In genomic region chr6:29917947-29918346, GRCm38 (mm10) we compare ENCODE assay signal across 9 mouse cellular contexts. TPM values are rescaled to one million over a fixed set of nuclear protein-coding genes. Genes with fewer than 3 reads are reported as not detected.
DNase-seq lines count a peak whose midpoint lies in the region; ATAC-seq lines count a peak whose summit lies in the region.
"Had no signal": no experiment of that assay in that cellular context is flagged by ENCODE, and none has a peak within 500 bp of the region (broad histone marks: within the 10 kb centered on the region; RNA-seq: fewer than 3 reads in every experiment).

No protein-coding gene starts in this region.

- peak overlapping the region; percentile 87 for H3K9ac ChIP-seq in heart, embryonic 14.5 days (ENCODE audit: low read length)
- no peak overlapping the region for H3K9ac ChIP-seq in forebrain, embryonic 15.5 days (replicated peaks)
- H3K9ac ChIP-seq in neural tube, embryonic 11.5 days (ENCODE audit: low read length), result no peak overlapping the region

- peaks cover 21% of the 10 kb centered on the region for H3K36me3 ChIP-seq in heart, embryonic 14.5 days (ENCODE audit: control insufficient read depth, insufficient read depth, low read length)
- no peaks in the 10 kb centered on the region for H3K36me3 ChIP-seq in forebrain, embryonic 15.5 days
- no peaks in the 10 kb centered on the region for H3K36me3 ChIP-seq in limb, embryonic 10.5 days
- H3K36me3 ChIP-seq in neural tube, embryonic 11.5 days (ENCODE audit: control insufficient read depth, insufficient read depth, low read length), result no peaks in the 10 kb centered on the region

- H3K9me3 ChIP-seq in heart, embryonic 14.5 days (ENCODE audit: control insufficient read depth, low read length), result no peaks in the 10 kb centered on the region
- H3K9me3 ChIP-seq in forebrain, embryonic 15.5 days, result no peaks in the 10 kb centered on the region
- H3K9me3 ChIP-seq in limb, embryonic 10.5 days (replicated peaks), result no peaks in the 10 kb centered on the region
- no peaks in the 10 kb centered on the region for H3K9me3 ChIP-seq in neural tube, embryonic 11.5 days (ENCODE audit: control insufficient read depth, low read length)

- peak overlapping the region; percentile 75 to 98; a peak in 3 of 4 replicates for H3K4me3 ChIP-seq in heart, embryonic 14.5 days (ENCODE audit: control insufficient read depth in 1 of 2, insufficient read depth in 1 of 2, low read depth in 1 of 2, low read length in 2 of 2)
- no peak overlapping the region for H3K4me3 ChIP-seq in forebrain, embryonic 15.5 days
- peak overlapping the region; percentile 64; the same call in 1 of the 2 replicates for H3K4me3 ChIP-seq in limb, embryonic 10.5 days
- no peak overlapping the region for H3K4me3 ChIP-seq in neural tube, embryonic 11.5 days (ENCODE audit: low read depth, low read length)

- intact Hi-C loops in heart, postnatal 14 days (cut with DNase I), result loop anchor here (5.0 kb wide), 2 partner anchors 51 to 129 kb away; partner anchors contain the start of gene Nrf1

- no peak for DNase-seq in heart, postnatal 14 days
- peak; percentile 36 for DNase-seq in limb, embryonic 10.5 days (ENCODE audit: low spot score)
- DNase-seq in neural tube, embryonic 11.5 days (ENCODE audit: low spot score), result no peak
- no peak for DNase-seq in urinary bladder, adult 2 months (ENCODE audit: low spot score)
- DNase-seq in adrenal gland, postnatal 4 days (ENCODE audit: low spot score in 2 of 2), result no peak

- peak overlapping the region; percentile 91 to 92 for H3K27ac ChIP-seq in heart, embryonic 14.5 days (replicated peaks in 1 of 2; ENCODE audit: control insufficient read depth in 1 of 2, insufficient read depth in 1 of 2, low read depth in 2 of 2, low read length in 2 of 2)
- H3K27ac ChIP-seq in forebrain, embryonic 15.5 days (replicated peaks), result no peak overlapping the region
- H3K27ac ChIP-seq in limb, embryonic 10.5 days, result no peak overlapping the region
- H3K27ac ChIP-seq in neural tube, embryonic 11.5 days (ENCODE audit: low read depth, low read length), result no peak overlapping the region

- no peak for ATAC-seq in heart, embryonic 14.5 days (ENCODE audit: insufficient number of reproducible peaks, insufficient read depth, low FRiP score, low read depth)
- no peak for ATAC-seq in forebrain, embryonic 15.5 days (replicated peaks)
- no peak for ATAC-seq in neural tube, embryonic 11.5 days (ENCODE audit: insufficient read depth, low FRiP score, low TSS enrichment)
- no peak for ATAC-seq in inflammation-experienced regulatory T-cells, adult 6 months

- no peaks in the 10 kb centered on the region for H3K27me3 ChIP-seq in heart, embryonic 14.5 days (ENCODE audit: control insufficient read depth, insufficient read depth, low read length)
- peaks cover 15% of the 10 kb centered on the region; the same call in 1 of the 2 replicates for H3K27me3 ChIP-seq in forebrain, embryonic 15.5 days
- peaks cover 55% of the 10 kb centered on the region for H3K27me3 ChIP-seq in limb, embryonic 10.5 days (ENCODE audit: low read depth, poor library complexity, severe bottlenecking)
- H3K27me3 ChIP-seq in neural tube, embryonic 11.5 days (ENCODE audit: control insufficient read depth, insufficient read depth, low read length), result peaks cover 14% of the 10 kb centered on the region; the same call in 1 of the 2 replicates
- H3K27me3 ChIP-seq: Patski had no signal

- WGBS in heart, embryonic 14.5 days, result 39% methylated on average over 4 of the region's 4 CpGs
- WGBS in forebrain, embryonic 15.5 days, result 47% methylated on average over 4 of the region's 4 CpGs
- 36% methylated on average over 4 of the region's 4 CpGs for WGBS in limb, embryonic 10.5 days
- WGBS in neural tube, embryonic 11.5 days, result 30% methylated on average over 4 of the region's 4 CpGs

- peaks cover 0 to 18% of the 10 kb centered on the region in 2 experiments; a peak in 2 of 4 replicates for H3K4me1 ChIP-seq in heart, embryonic 14.5 days (ENCODE audit: control insufficient read depth in 2 of 2, insufficient read depth in 2 of 2, low read length in 2 of 2)
- peaks cover 9% of the 10 kb centered on the region for H3K4me1 ChIP-seq in forebrain, embryonic 15.5 days
- H3K4me1 ChIP-seq in limb, embryonic 10.5 days, result peaks cover 19% of the 10 kb centered on the region
- H3K4me1 ChIP-seq in neural tube, embryonic 11.5 days (ENCODE audit: control insufficient read depth, insufficient read depth, low read length), result no peaks in the 10 kb centered on the region

- H3K4me2 ChIP-seq in heart, embryonic 14.5 days (ENCODE audit: low read length), result peak overlapping the region; percentile 91
- H3K4me2 ChIP-seq in forebrain, embryonic 15.5 days (replicated peaks), result peak overlapping the region; percentile 91
- H3K4me2 ChIP-seq in neural tube, embryonic 11.5 days (ENCODE audit: low read depth), result peak overlapping the region; percentile 92; the same call in 1 of the 2 replicates

RNA-seq across cellular contexts. Expression of gene Strip2, which starts 1.1 kb away (rescaled TPM):
- polyA plus RNA-seq in heart, embryonic 14.5 days (2014; fragmentation: Nextera tagmentation; extraction: Ambion mirVana), result 67.0 and 78.5 TPM in 2 replicates
- total RNA-seq in heart, postnatal 14 days (2021), result 10 to 100 TPM; 62.5 to 69.9 TPM
- 2.4 and 3.0 TPM in 2 replicates for polyA plus RNA-seq in forebrain, embryonic 15.5 days (2015; fragmentation: Nextera tagmentation; extraction: Ambion mirVana)
- 0.60 and 0.95 TPM in 2 replicates for polyA plus RNA-seq in limb, embryonic 10.5 days (2016; fragmentation: Nextera tagmentation; extraction: Ambion mirVana)
- 0.64 and 0.81 TPM in 2 replicates for polyA plus RNA-seq in neural tube, embryonic 11.5 days (2014; fragmentation: Nextera tagmentation; extraction: Ambion mirVana)
- polyA plus RNA-seq in urinary bladder, adult 2 months (2012; rRNA removed), result 0.75 and 0.87 TPM in 2 replicates
- under 1 TPM in 1 of 3 experiments, not detected in 2; 0.12 TPM for polyA plus RNA-seq in inflammation-experienced regulatory T-cells, adult 6 months (2017; shearing (Covaris generic))
- total RNA-seq in adrenal gland, postnatal 4 days (2021), result 1 to 10 TPM; 2.2 to 2.6 TPM

Comparison
In these comparisons a context has a peak if more than half of its experiments do, and no peak if none do; other contexts are left out.
1. H3K27ac ChIP-seq: peak in heart, embryonic 14.5 days (2 of 2); none in forebrain, embryonic 15.5 days (single experiment), limb, embryonic 10.5 days (single experiment) and neural tube, embryonic 11.5 days (single experiment).
2. H3K4me3 ChIP-seq: peak in heart, embryonic 14.5 days (2 of 2) and limb, embryonic 10.5 days (single experiment); none in forebrain, embryonic 15.5 days (single experiment) and neural tube, embryonic 11.5 days (single experiment).
3. RNA of gene Strip2, which starts 1.1 kb away (polyA plus RNA-seq): 67.0 to 78.5 TPM in heart, embryonic 14.5 days; 2.4 to 3.0 TPM in forebrain, embryonic 15.5 days, 0.60 to 0.95 TPM in limb, embryonic 10.5 days, 0.75 to 0.87 TPM in urinary bladder, adult 2 months, 0.64 to 0.81 TPM in neural tube, embryonic 11.5 days and 0.12 TPM in inflammation-experienced regulatory T-cells, adult 6 months; every median in the first group is over 10 times any median in the second.
4. Peak in every context shown above with its lines, with median percentiles within 50 percentile points of each other: H3K4me2 ChIP-seq.